Mouse (Mus musculus): ENCODE measurements around the gene Vmn2r47.
"Not testable (repeated sequence)": the region's sequence is repeated elsewhere in the genome, so short reads cannot be mapped to it uniquely, and the experiment has no call there.

Gene Vmn2r47

GRCm38 (mm10) chr7:9841225-9841624, at the start of gene Vmn2r47:
Vmn2r47 (minus strand) TSS chr7:9841325.
- not testable (repeated sequence) for DNase-seq

DNA sequence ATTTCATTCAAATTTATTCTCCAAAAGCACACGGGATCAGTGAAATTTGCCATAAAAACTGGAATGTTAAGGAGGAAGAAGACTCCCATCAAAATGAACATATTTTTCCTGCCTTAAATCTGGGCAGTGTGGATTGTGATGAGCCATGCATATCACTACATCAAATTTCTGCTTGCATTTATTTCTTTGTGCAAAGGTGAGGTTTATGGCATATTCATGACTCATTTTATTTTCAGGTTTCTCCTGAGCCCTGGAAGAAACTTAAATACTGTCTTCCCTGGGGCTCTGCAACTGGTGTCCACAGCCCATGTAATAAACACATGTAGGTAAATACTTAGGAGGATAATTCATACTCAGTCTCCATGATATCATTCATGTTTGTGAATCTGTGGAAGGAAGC, 70.7 kb downstream of the Vmn2r47 start, which contains the start of gene Vmn2r46:
Gene Vmn2r46, minus strand, starts transcription at position 101 of the 400 bp plus-strand sequence.
- not testable (repeated sequence) for DNase-seq
